Mouse (Mus musculus) MEL (cell line): ENCODE results near the gene Znrf3. TPM values are rescaled to one million over a fixed set of nuclear protein-coding genes. Genes with fewer than 3 reads are reported as not detected.

ENCODE experiments used
- DNase-seq: peaks from one replicate; pipeline ENCODE4 v3.0.0; 2011; ENCODE audit warnings: low read depth, low spot score
- H3K27ac ChIP-seq: 2 replicates; pipeline ENCODE4 v1.5.1; 2012; ENCODE audit warnings: low read depth, mild to moderate bottlenecking, control low read depth, low read length, moderate library complexity; ENCODE audit not compliant: control insufficient read depth
- H3K27me3 ChIP-seq, 2 experiments: fragments of 150-350 bp in 1 of 2; sonication (generic) in 1 of 2; 2 replicates each; pipeline ENCODE4 v1.6.1; 2012; ENCODE audit warnings: low read length in 2 of 2, mild to moderate bottlenecking in 2 of 2, improper control_type of control experiment in 1 of 2, moderate library complexity in 1 of 2; ENCODE audit not compliant: insufficient read depth in 2 of 2, control insufficient read depth in 1 of 2
- H3K36me3 ChIP-seq, 2 experiments: 2 replicates each; pipeline ENCODE4 v1.6.1; 2012 to 2014; ENCODE audit warnings: low read length in 2 of 2, improper control_type of control experiment in 1 of 2, inconsistent platforms in 1 of 2, mild to moderate bottlenecking in 1 of 2; ENCODE audit not compliant: insufficient read depth in 2 of 2, control insufficient read depth in 1 of 2
- H3K4me1 ChIP-seq, 2 experiments: fragments of 150-350 bp in 1 of 2; sonication (generic) in 1 of 2; 2 replicates each; pipeline ENCODE4 v1.6.1; 2012; ENCODE audit warnings: low read length in 2 of 2, improper control_type of control experiment in 1 of 2, mild to moderate bottlenecking in 1 of 2; ENCODE audit not compliant: insufficient read depth in 2 of 2, control insufficient read depth in 1 of 2
- H3K4me3 ChIP-seq, 2 experiments: fragments of 150-350 bp in 1 of 2; sonication (generic) in 1 of 2; 2 replicates each; pipeline ENCODE4 v1.5.1; 2012; ENCODE audit warnings: low read depth in 2 of 2, low read length in 2 of 2, mild to moderate bottlenecking in 2 of 2, moderate library complexity in 2 of 2, control low read depth in 1 of 2, improper control_type of control experiment in 1 of 2; ENCODE audit not compliant: control insufficient read depth in 1 of 2, insufficient read depth in 1 of 2
- H3K79me2 ChIP-seq: 2 replicates; pipeline ENCODE4 v1.6.1; 2012; ENCODE audit warnings: mild to moderate bottlenecking, low read length, moderate library complexity; ENCODE audit not compliant: control insufficient read depth, poor library complexity, insufficient read depth
- H3K9ac ChIP-seq: 2 replicates; pipeline ENCODE4 v1.6.1; 2012; ENCODE audit warnings: low read depth, mild to moderate bottlenecking, control low read depth, low read length, moderate library complexity; ENCODE audit not compliant: control insufficient read depth, poor library complexity, severe bottlenecking
- H3K9me3 ChIP-seq: fragments of 150-350 bp; sonication (generic); replicated peaks from 2 replicates; pipeline ENCODE4 v1.6.1; 2012; ENCODE audit warnings: mild to moderate bottlenecking, low read length, improper control_type of control experiment, moderate library complexity; ENCODE audit not compliant: insufficient read depth
- BHLHE40 ChIP-seq: IDR thresholded peaks from 2 replicates; pipeline ENCODE4 v1.6.1; 2012; ENCODE audit warnings: low read depth, mild to moderate bottlenecking, inconsistent platforms, low read length, improper control_type of control experiment, borderline replicate concordance
- CHD2 ChIP-seq: IDR thresholded peaks from 2 replicates; pipeline ENCODE4 v1.6.1; 2011; ENCODE audit warnings: low read length, improper control_type of control experiment
- CTCF ChIP-seq, 3 experiments: IDR thresholded peaks in 2 of 3; conservative IDR thresholded peaks in 1 of 3; 2 replicates each; pipeline ENCODE4 v1.5.1; 2011 to 2012; ENCODE audit warnings: low read length in 3 of 3, low read depth in 2 of 3, mild to moderate bottlenecking in 2 of 3, improper control_type of control experiment in 1 of 3, inconsistent platforms in 1 of 3, mixed read lengths in 1 of 3, moderate library complexity in 1 of 3; ENCODE audit not compliant: control insufficient read depth in 1 of 3, insufficient read depth in 1 of 3, poor library complexity in 1 of 3, severe bottlenecking in 1 of 3
- E2F4 ChIP-seq: IDR thresholded peaks from 2 replicates; pipeline ENCODE4 v1.6.1; 2011; ENCODE audit warnings: low read depth, low read length, improper control_type of control experiment, borderline replicate concordance
- ELF1 ChIP-seq: IDR thresholded peaks from 2 replicates; pipeline ENCODE4 v1.6.1; 2014; ENCODE audit warnings: low read depth, mild to moderate bottlenecking, inconsistent platforms, low read length, improper control_type of control experiment, moderate library complexity
- EP300 ChIP-seq, 2 experiments: IDR thresholded peaks; 2 replicates each; pipeline ENCODE4 v1.6.1; 2011; ENCODE audit warnings: improper control_type of control experiment in 2 of 2, low read length in 2 of 2, low read depth in 1 of 2, mild to moderate bottlenecking in 1 of 2
- GABPA ChIP-seq: IDR thresholded peaks from 2 replicates; pipeline ENCODE4 v1.6.1; 2012; ENCODE audit warnings: low read depth, mild to moderate bottlenecking, inconsistent platforms, low read length, improper control_type of control experiment, moderate library complexity
- HCFC1 ChIP-seq: IDR thresholded peaks from 2 replicates; pipeline ENCODE4 v1.6.1; 2012; ENCODE audit warnings: low read depth, mild to moderate bottlenecking, inconsistent platforms, low read length, improper control_type of control experiment, moderate library complexity
- KAT2A ChIP-seq: conservative IDR thresholded peaks from 2 replicates; pipeline ENCODE4 v1.6.1; 2012; ENCODE audit warnings: low read depth, low read length, improper control_type of control experiment, inconsistent platforms
- MAFK ChIP-seq: IDR thresholded peaks from 2 replicates; pipeline ENCODE4 v1.6.1; 2011; ENCODE audit warnings: low read depth, mild to moderate bottlenecking, low read length, improper control_type of control experiment, borderline replicate concordance
- MAX ChIP-seq: IDR thresholded peaks from 2 replicates; pipeline ENCODE4 v1.6.1; 2011; ENCODE audit warnings: low read length, improper control_type of control experiment
- MAZ ChIP-seq: IDR thresholded peaks from 2 replicates; pipeline ENCODE4 v1.6.1; 2012; ENCODE audit warnings: low read depth, mild to moderate bottlenecking, inconsistent platforms, low read length, improper control_type of control experiment
- MEF2A ChIP-seq: IDR thresholded peaks from 2 replicates; pipeline ENCODE4 v1.6.1; 2014; ENCODE audit warnings: low read depth, mild to moderate bottlenecking, inconsistent platforms, low read length, improper control_type of control experiment; ENCODE audit not compliant: poor library complexity, insufficient replicate concordance, severe bottlenecking; ENCODE audit errors: extremely low read depth
- MXI1 ChIP-seq: IDR thresholded peaks from 2 replicates; pipeline ENCODE4 v1.6.1; 2011; ENCODE audit warnings: mild to moderate bottlenecking, low read depth, low read length, improper control_type of control experiment
- MYB ChIP-seq: IDR thresholded peaks from 2 replicates; pipeline ENCODE4 v1.6.1; 2011; ENCODE audit warnings: mild to moderate bottlenecking, low read depth, low read length, improper control_type of control experiment
- MYC ChIP-seq: IDR thresholded peaks from 2 replicates; pipeline ENCODE4 v1.6.1; 2011; ENCODE audit warnings: low read depth, mild to moderate bottlenecking, low read length, improper control_type of control experiment, moderate library complexity
- NELFE ChIP-seq: IDR thresholded peaks from 2 replicates; pipeline ENCODE4 v1.6.1; 2011; ENCODE audit warnings: low read depth, low read length, improper control_type of control experiment
- NRF1 ChIP-seq: IDR thresholded peaks from 2 replicates; pipeline ENCODE4 v1.6.1; 2014; ENCODE audit warnings: low read depth, mild to moderate bottlenecking, inconsistent platforms, low read length, improper control_type of control experiment, moderate library complexity; ENCODE audit not compliant: poor library complexity, insufficient read depth, severe bottlenecking
- POLR2A ChIP-seq, 2 experiments: IDR thresholded peaks; 2 replicates each; pipeline ENCODE4 v1.6.1; 2011 to 2012; ENCODE audit warnings: low read length in 2 of 2, mild to moderate bottlenecking in 2 of 2, control low read depth in 1 of 2, improper control_type of control experiment in 1 of 2, low read depth in 1 of 2, moderate library complexity in 1 of 2; ENCODE audit not compliant: control insufficient read depth in 1 of 2, insufficient read depth in 1 of 2, poor library complexity in 1 of 2
- POLR2AphosphoS2 ChIP-seq: IDR thresholded peaks from 2 replicates; pipeline ENCODE4 v1.6.1; 2011; ENCODE audit warnings: low read length, improper control_type of control experiment
- RAD21 ChIP-seq: IDR thresholded peaks from 2 replicates; pipeline ENCODE4 v1.6.1; 2011; ENCODE audit warnings: mild to moderate bottlenecking, low read depth, low read length, improper control_type of control experiment
- SIN3A ChIP-seq: IDR thresholded peaks from 2 replicates; pipeline ENCODE4 v1.6.1; 2012; ENCODE audit warnings: low read length, improper control_type of control experiment, inconsistent platforms
- SMC3 ChIP-seq: IDR thresholded peaks from 2 replicates; pipeline ENCODE4 v1.6.1; 2011; ENCODE audit warnings: low read depth, low read length, improper control_type of control experiment
- TBP ChIP-seq: IDR thresholded peaks from 2 replicates; pipeline ENCODE4 v1.8.0; 2011; ENCODE audit warnings: low read depth, low read length, improper control_type of control experiment
- TCF12 ChIP-seq: IDR thresholded peaks from 2 replicates; pipeline ENCODE4 v1.6.1; 2014; ENCODE audit warnings: low read depth, mild to moderate bottlenecking, inconsistent platforms, low read length, improper control_type of control experiment, moderate library complexity
- UBTF ChIP-seq: IDR thresholded peaks from 2 replicates; pipeline ENCODE4 v1.6.1; 2012; ENCODE audit warnings: low read depth, mild to moderate bottlenecking, inconsistent platforms, low read length, improper control_type of control experiment, moderate library complexity, borderline replicate concordance; ENCODE audit not compliant: insufficient read depth
- USF1 ChIP-seq: IDR thresholded peaks from 2 replicates; pipeline ENCODE4 v1.6.1; 2014; ENCODE audit warnings: low read depth, mild to moderate bottlenecking, inconsistent platforms, low read length, improper control_type of control experiment, moderate library complexity
- USF2 ChIP-seq, 2 experiments: IDR thresholded peaks; 2 replicates each; pipeline ENCODE4 v1.6.1; 2011 to 2012; ENCODE audit warnings: improper control_type of control experiment in 2 of 2, low read length in 2 of 2, borderline replicate concordance in 1 of 2, inconsistent platforms in 1 of 2, low read depth in 1 of 2, mild to moderate bottlenecking in 1 of 2; ENCODE audit not compliant: insufficient read depth in 1 of 2
- ZC3H11A ChIP-seq: IDR thresholded peaks from 2 replicates; pipeline ENCODE4 v1.6.1; 2012; ENCODE audit warnings: low read depth, mild to moderate bottlenecking, inconsistent platforms, low read length, improper control_type of control experiment
- ZMIZ1 ChIP-seq: IDR thresholded peaks from 2 replicates; pipeline ENCODE4 v1.6.1; 2012; ENCODE audit warnings: low read depth, mild to moderate bottlenecking, inconsistent platforms, low read length, improper control_type of control experiment, moderate library complexity
- polyA plus RNA-seq, 2 experiments: library from polyadenylated mRNA; stranded (reverse) in 1 of 2; unstranded in 1 of 2; fragments of >175 nt in 1 of 2; fragments of >200 nt in 1 of 2; gene quantifications; 2 replicates each; pipeline versions ENCODE4 v1.2.1 to v1.2.4; 2012; ENCODE audit warnings: low replicate concordance in 2 of 2, low read depth in 1 of 2; ENCODE audit not compliant: insufficient read length in 2 of 2, insufficient read depth in 1 of 2, missing spikeins in 1 of 2
- total RNA-seq: library from RNA; depleted of rRNA; stranded (reverse); fragments of 300-350 nt; gene quantifications from 2 replicates; pipeline ENCODE4 v1.2.3, GENCODE M21; 2012; rRNA removed

The Znrf3 gene
- total RNA-seq (8.2 and 9.2 TPM in 2 replicates), polyA plus RNA-seq (1 to 10 TPM in 1 of 2 experiments, not detected in 1; 9.0 TPM)

GRCm38 (mm10) chr11:5444599-5445451, at the start of gene Znrf3:
Gene Znrf3, minus strand, starts transcription at chr11:5444847.
- H3K4me1 ChIP-seq, result peaks cover 16 to 31% of the 10 kb centered on the region in 2 experiments
- H3K36me3 ChIP-seq, result peaks cover 0 to 29% of the 10 kb centered on the region in 2 experiments; a peak in 2 of 4 replicates
- TF ChIP-seq USF1 (peak; percentile 81), USF2 (IDR thresholded peaks at IDR 0.05; ENCODE audit: borderline replicate concordance in 1 of 2, insufficient read depth in 1 of 2, low read depth in 1 of 2, low read length in 2 of 2) (peak in 1 of 2 experiments; percentile 31; a peak in 1 of 4 replicates), HCFC1 (peak; percentile 51; the same call in 1 of the 2 replicates), BHLHE40 (peak; percentile 80), ZC3H11A (no peak), POLR2A (IDR thresholded peaks at IDR 0.05; ENCODE audit: control insufficient read depth in 1 of 2, insufficient read depth in 1 of 2, low read depth in 1 of 2, low read length in 2 of 2, poor library complexity in 1 of 2) (peak; percentile 60 to 67; a peak in 3 of 4 replicates), POLR2AphosphoS2 (peak; percentile 75; the same call in 1 of the 2 replicates), RAD21 (no peak), EP300 (IDR thresholded peaks at IDR 0.05; ENCODE audit: low read depth in 1 of 2, low read length in 2 of 2) (no peak), CHD2 (no peak), MYB (peak; percentile 13; the same call in 1 of the 2 replicates), E2F4 (peak; percentile 54; the same call in 1 of the 2 replicates), NELFE (peak; percentile 68), NRF1 (peak; percentile 46; the same call in 1 of the 2 replicates), MXI1 (peak; percentile 91), MAZ (peak; percentile 85; the same call in 1 of the 2 replicates), MYC (0 out of 2 replicates have a peak, but pooled peaks have one; percentile 17), SMC3 (no peak), UBTF (no peak), KAT2A (no peak), TCF12 (peak; percentile 37; the same call in 1 of the 2 replicates), TBP (peak; percentile 72; the same call in 1 of the 2 replicates), ELF1 (0 out of 2 replicates have a peak, but pooled peaks have one; percentile 20), SIN3A (peak; percentile 73; the same call in 1 of the 2 replicates), CTCF (IDR thresholded peaks at IDR 0.05 in 2 of 3, conservative IDR thresholded peaks at IDR 0.05 in 1 of 3; ENCODE audit: control insufficient read depth in 1 of 3, insufficient read depth in 1 of 3, low read depth in 2 of 3, low read length in 3 of 3, poor library complexity in 1 of 3, severe bottlenecking in 1 of 3) (no peak), GABPA (no peak), ZMIZ1 (peak; percentile 77; the same call in 1 of the 2 replicates), MEF2A (no peak), MAFK (no peak), MAX (peak; percentile 88)
- peak within 1 kb of the TSS; percentile 77 to 93 for H3K4me3 ChIP-seq
- H3K27me3 ChIP-seq, result peaks cover 2% of the 10 kb centered on the region in 2 experiments; a peak in 2 of 4 replicates
- H3K9me3 ChIP-seq, result no peaks in the 10 kb centered on the region
- peak; percentile 95 for DNase-seq
- H3K27ac ChIP-seq, result peak within 1 kb of the TSS; percentile 14
- H3K9ac ChIP-seq, result peak within 1 kb of the TSS; percentile 90
- H3K79me2 ChIP-seq, result peaks cover 32% of the 10 kb centered on the region
